Mouse (Mus musculus): ENCODE results near the gene Tjp3. TPM values are rescaled to one million over a fixed set of nuclear protein-coding genes. Genes with fewer than 3 reads are reported as not detected.

Tjp3 gene
- polyA plus RNA-seq, 2 experiments, result 0.37 to 0.38 TPM

- H3K9ac ChIP-seq (replicated peaks), result no peak overlapping the region
- peaks cover 9% of the 10 kb centered on the region for H3K36me3 ChIP-seq (replicated peaks; ENCODE audit: control insufficient read depth, insufficient read depth, low read depth)
- H3K9me3 ChIP-seq (ENCODE audit: control insufficient read depth, low read length), result no peaks in the 10 kb centered on the region
- TF ChIP-seq CTCF (IDR thresholded peaks at IDR 0.05; ENCODE audit: low read depth) (peak; percentile 65), EP300 (IDR thresholded peaks at IDR 0.05; ENCODE audit: low read depth) (no peak)
- no peak overlapping the region for H3K27ac ChIP-seq
- peaks cover 10 to 11% of the 10 kb centered on the region in 2 experiments for H3K4me1 ChIP-seq (replicated peaks; ENCODE audit: control insufficient read depth in 2 of 2, insufficient read depth in 2 of 2, low read length in 1 of 2)
- DNase-seq (ENCODE audit: low read depth in 3 of 3, low spot score in 3 of 3) (no peak), ATAC-seq (ENCODE audit: insufficient read depth) (no peak)
- peak overlapping the region; percentile 61 for H3K4me2 ChIP-seq (ENCODE audit: low read depth)
- H3K4me3 ChIP-seq (ENCODE audit: insufficient read depth in 1 of 2, low read depth in 2 of 2, low read length in 2 of 2), result no peak overlapping the region
- WGBS (ENCODE audit: insufficient replicate concordance), result 63% methylated on average over 16 of the region's 16 CpGs
- H3K27me3 ChIP-seq (ENCODE audit: control insufficient read depth, insufficient read depth, low read length), result no peaks in the 10 kb centered on the region
These were observed 25.1 kb upstream of the Tjp3 start for GRCm38 (mm10) chr10:81316338-81317060.

DNA sequence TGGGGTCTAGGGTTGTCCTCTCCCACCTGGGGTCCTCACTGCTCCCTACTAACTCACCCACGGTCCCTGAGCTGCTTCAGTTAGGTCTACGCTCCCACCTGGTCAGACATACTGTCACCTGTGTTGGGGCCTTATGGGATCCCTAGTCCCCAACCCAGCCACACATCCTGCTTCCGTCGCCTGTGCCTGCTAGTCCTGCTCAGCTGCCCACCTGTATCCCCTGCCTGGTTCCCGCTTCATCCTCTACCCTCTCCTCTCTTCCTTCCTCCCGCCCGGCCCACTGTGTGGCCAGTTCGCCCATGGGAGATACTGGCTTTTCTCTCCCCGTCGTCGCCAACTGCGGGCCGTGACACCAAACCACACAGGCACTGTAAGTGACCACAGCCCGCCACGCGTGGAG lies 24.2 kb upstream of the Tjp3 start:
- DNase-seq (ENCODE audit: low read depth in 3 of 3, low spot score in 3 of 3) (no peak), ATAC-seq (ENCODE audit: insufficient read depth) (no peak)
- 84% methylated on average over 16 of the region's 16 CpGs for WGBS (ENCODE audit: insufficient replicate concordance)
- Histone ChIP-seq H3K36me3 (replicated peaks; ENCODE audit: control insufficient read depth, insufficient read depth, low read depth) (peaks cover 10% of the 10 kb centered on the region), H3K9ac (replicated peaks) (no peak overlapping the region), H3K27me3 (ENCODE audit: control insufficient read depth, insufficient read depth, low read length) (no peaks in the 10 kb centered on the region), H3K9me3 (ENCODE audit: control insufficient read depth, low read length) (no peaks in the 10 kb centered on the region), H3K27ac (no peak overlapping the region), H3K4me3 (ENCODE audit: insufficient read depth in 1 of 2, low read depth in 2 of 2, low read length in 2 of 2) (no peak overlapping the region), H3K4me1 (replicated peaks; ENCODE audit: control insufficient read depth in 2 of 2, insufficient read depth in 2 of 2, low read length in 1 of 2) (peaks cover 10 to 11% of the 10 kb centered on the region in 2 experiments), H3K4me2 (ENCODE audit: low read depth) (no peak overlapping the region)
- TF ChIP-seq EP300 (IDR thresholded peaks at IDR 0.05; ENCODE audit: low read depth) (no peak), CTCF (IDR thresholded peaks at IDR 0.05; ENCODE audit: low read depth) (no peak)

DNA sequence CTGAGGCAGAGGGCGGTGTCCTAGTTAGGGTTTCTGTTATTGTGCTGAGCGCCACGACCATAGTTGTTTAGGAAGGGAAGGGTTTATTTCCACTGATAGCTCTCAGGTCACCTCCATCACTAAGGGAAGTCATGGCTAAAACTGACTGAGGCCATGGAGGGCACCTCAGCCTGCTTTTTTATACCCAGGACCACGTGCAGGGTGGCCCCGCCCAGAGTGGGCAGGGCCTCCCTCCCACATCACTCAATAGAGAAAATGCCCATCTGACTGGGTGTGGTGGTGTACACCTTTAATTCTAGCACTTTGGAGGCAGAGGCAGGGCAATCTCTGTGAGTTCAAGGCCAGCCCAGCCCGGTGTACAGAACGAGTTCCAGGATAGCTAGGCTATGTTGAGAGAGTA lies 22.8 kb upstream of the Tjp3 start:
- peaks cover 13% of the 10 kb centered on the region for H3K36me3 ChIP-seq (replicated peaks; ENCODE audit: control insufficient read depth, insufficient read depth, low read depth)
- no peak overlapping the region for H3K27ac ChIP-seq
- H3K9ac ChIP-seq (replicated peaks), result no peak overlapping the region
- H3K27me3 ChIP-seq (ENCODE audit: control insufficient read depth, insufficient read depth, low read length), result no peaks in the 10 kb centered on the region
- no peak for DNase-seq (ENCODE audit: low read depth in 3 of 3, low spot score in 3 of 3)
- H3K4me3 ChIP-seq (ENCODE audit: insufficient read depth in 1 of 2, low read depth in 2 of 2, low read length in 2 of 2), result no peak overlapping the region
- H3K4me2 ChIP-seq (ENCODE audit: low read depth), result no peak overlapping the region
- H3K4me1 ChIP-seq (replicated peaks; ENCODE audit: control insufficient read depth in 2 of 2, insufficient read depth in 2 of 2, low read length in 1 of 2), result peaks cover 1 to 5% of the 10 kb centered on the region in 2 experiments; a peak in 3 of 4 replicates
- H3K9me3 ChIP-seq (ENCODE audit: control insufficient read depth, low read length), result no peaks in the 10 kb centered on the region
- 72% methylated on average over 7 of the region's 7 CpGs for WGBS (ENCODE audit: insufficient replicate concordance)
- no peak for ATAC-seq (ENCODE audit: insufficient read depth)
- TF ChIP-seq CTCF (IDR thresholded peaks at IDR 0.05; ENCODE audit: low read depth) (no peak), EP300 (IDR thresholded peaks at IDR 0.05; ENCODE audit: low read depth) (no peak)

- Histone ChIP-seq H3K27ac (no peak overlapping the region), H3K4me1 (replicated peaks; ENCODE audit: control insufficient read depth in 2 of 2, insufficient read depth in 2 of 2, low read length in 1 of 2) (peaks cover 1 to 4% of the 10 kb centered on the region in 2 experiments; a peak in 2 of 4 replicates), H3K4me3 (ENCODE audit: insufficient read depth in 1 of 2, low read depth in 2 of 2, low read length in 2 of 2) (no peak overlapping the region), H3K9ac (replicated peaks) (no peak overlapping the region), H3K36me3 (replicated peaks; ENCODE audit: control insufficient read depth, insufficient read depth, low read depth) (peaks cover 13% of the 10 kb centered on the region), H3K4me2 (ENCODE audit: low read depth) (no peak overlapping the region), H3K9me3 (ENCODE audit: control insufficient read depth, low read length) (no peaks in the 10 kb centered on the region), H3K27me3 (ENCODE audit: control insufficient read depth, insufficient read depth, low read length) (no peaks in the 10 kb centered on the region)
- DNase-seq (ENCODE audit: low read depth in 3 of 3, low spot score in 3 of 3) (no peak), ATAC-seq (ENCODE audit: insufficient read depth) (no peak)
- 83% methylated on average over 13 of the region's 13 CpGs for WGBS (ENCODE audit: insufficient replicate concordance)
- TF ChIP-seq EP300 (IDR thresholded peaks at IDR 0.05; ENCODE audit: low read depth) (no peak), CTCF (IDR thresholded peaks at IDR 0.05; ENCODE audit: low read depth) (no peak)
These were observed 22.2 kb upstream of the Tjp3 start for GRCm38 (mm10) chr10:81313581-81313980.

- Histone ChIP-seq H3K27me3 (ENCODE audit: control insufficient read depth, insufficient read depth, low read length) (no peaks in the 10 kb centered on the region), H3K4me1 (replicated peaks; ENCODE audit: control insufficient read depth in 2 of 2, insufficient read depth in 2 of 2, low read length in 1 of 2) (no peaks in the 10 kb centered on the region), H3K4me3 (ENCODE audit: insufficient read depth in 1 of 2, low read depth in 2 of 2, low read length in 2 of 2) (no peak overlapping the region), H3K9me3 (ENCODE audit: control insufficient read depth, low read length) (no peaks in the 10 kb centered on the region), H3K27ac (no peak overlapping the region), H3K36me3 (replicated peaks; ENCODE audit: control insufficient read depth, insufficient read depth, low read depth) (peaks cover 19% of the 10 kb centered on the region), H3K4me2 (ENCODE audit: low read depth) (no peak overlapping the region), H3K9ac (replicated peaks) (no peak overlapping the region)
- TF ChIP-seq CTCF (IDR thresholded peaks at IDR 0.05; ENCODE audit: low read depth), result no peak
- TF ChIP-seq EP300 (IDR thresholded peaks at IDR 0.05; ENCODE audit: low read depth), result no peak
- DNase-seq (ENCODE audit: low read depth in 3 of 3, low spot score in 3 of 3) (no peak), ATAC-seq (ENCODE audit: insufficient read depth) (no peak)
- 81% methylated on average over 5 of the region's 5 CpGs for WGBS (ENCODE audit: insufficient replicate concordance)
These were observed 18.2 kb upstream of the Tjp3 start for GRCm38 (mm10) chr10:81309571-81309970.
